Comparison of ENCODE assay signal across 35 mouse cellular contexts in the genomic region with DNA sequence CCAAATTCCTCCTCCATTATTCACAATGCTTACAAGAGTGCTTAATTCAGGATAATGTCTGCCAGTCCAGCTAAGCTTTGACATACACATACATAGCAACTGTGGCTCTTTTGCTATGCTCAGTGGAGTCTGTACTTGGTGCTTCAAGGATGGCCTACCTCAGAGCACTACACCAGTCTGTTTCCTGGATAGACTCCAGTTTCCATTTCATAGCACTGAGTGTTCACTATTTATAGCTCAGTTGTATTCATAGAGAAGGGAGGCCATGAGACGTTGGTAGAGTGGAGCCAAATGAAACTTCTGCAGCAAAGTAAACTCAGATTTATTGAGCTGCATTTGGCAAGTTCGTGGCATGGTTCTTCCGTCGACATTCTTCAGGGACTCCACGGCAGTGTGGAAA. TPM values are rescaled to one million over a fixed set of nuclear protein-coding genes. Genes with fewer than 3 reads are reported as not detected.
A peak's percentile ranks its signal among the peaks of the same experiment; 100 is the strongest.
DNase-seq lines count a peak whose midpoint lies in the region; ATAC-seq lines count a peak whose summit lies in the region.
"Had no signal": no experiment of that assay in that cellular context is flagged by ENCODE, and none has a peak within 500 bp of the region (broad histone marks: within the 10 kb centered on the region; RNA-seq: fewer than 3 reads in every experiment).

No protein-coding gene starts in this region.

- no peak overlapping the region for H3K4me3 ChIP-seq in embryonic facial prominence, embryonic 14.5 days (ENCODE audit: low read depth, low read length)
- H3K4me3 ChIP-seq in embryonic facial prominence, embryonic 10.5 days = no peak overlapping the region
- no peak overlapping the region for H3K4me3 ChIP-seq in heart, embryonic 13.5 days
- no peak overlapping the region for H3K4me3 ChIP-seq in heart, embryonic 11.5 days (ENCODE audit: low read depth, low read length)
- H3K4me3 ChIP-seq: forebrain, embryonic 12.5 days; gastrocnemius, adult 2 months; hindbrain, embryonic 13.5 days; limb, embryonic 13.5 days; liver, embryonic 15.5 days; lung, embryonic 15.5 days; midbrain, embryonic 10.5 days; myocyte; neural tube, embryonic 13.5 days had no signal

- intact Hi-C loops in heart, postnatal 10 days (cut with DNase I) = no loop called here

- H3K4me2 ChIP-seq in embryonic facial prominence, embryonic 14.5 days (ENCODE audit: low read depth, low read length) = no peak overlapping the region
- no peak overlapping the region for H3K4me2 ChIP-seq in heart, embryonic 13.5 days
- H3K4me2 ChIP-seq in heart, embryonic 11.5 days = no peak overlapping the region
- H3K4me2 ChIP-seq: forebrain, embryonic 12.5 days; hindbrain, embryonic 13.5 days; limb, embryonic 13.5 days; liver, embryonic 15.5 days; lung, embryonic 15.5 days; neural tube, embryonic 13.5 days had no signal

- no peak overlapping the region for H3K9ac ChIP-seq in embryonic facial prominence, embryonic 14.5 days (ENCODE audit: low read depth, low read length)
- no peak overlapping the region for H3K9ac ChIP-seq in heart, embryonic 13.5 days
- no peak overlapping the region for H3K9ac ChIP-seq in heart, embryonic 11.5 days (ENCODE audit: low read depth, low read length)
- H3K9ac ChIP-seq: forebrain, embryonic 12.5 days; hindbrain, embryonic 13.5 days; limb, embryonic 13.5 days; liver, embryonic 15.5 days; lung, embryonic 15.5 days; neural tube, embryonic 13.5 days had no signal

- no peak overlapping the region for H3K27ac ChIP-seq in embryonic facial prominence, embryonic 14.5 days (replicated peaks; ENCODE audit: low read depth, low read length)
- H3K27ac ChIP-seq in embryonic facial prominence, embryonic 10.5 days (replicated peaks) = no peak overlapping the region
- H3K27ac ChIP-seq in heart, embryonic 13.5 days (replicated peaks) = peak overlapping the region; percentile 46
- no peak overlapping the region for H3K27ac ChIP-seq in heart, embryonic 11.5 days (ENCODE audit: low read depth, low read length)
- H3K27ac ChIP-seq: forebrain, embryonic 12.5 days; gastrocnemius, adult 2 months; hindbrain, embryonic 13.5 days; limb, embryonic 13.5 days; liver, embryonic 15.5 days; lung, embryonic 15.5 days; midbrain, embryonic 10.5 days; neural tube, embryonic 13.5 days had no signal

- no peaks in the 10 kb centered on the region for H3K36me3 ChIP-seq in embryonic facial prominence, embryonic 14.5 days (ENCODE audit: control insufficient read depth, insufficient read depth, low read length)
- no peaks in the 10 kb centered on the region for H3K36me3 ChIP-seq in embryonic facial prominence, embryonic 10.5 days (replicated peaks)
- H3K36me3 ChIP-seq in heart, embryonic 13.5 days = no peaks in the 10 kb centered on the region
- no peaks in the 10 kb centered on the region for H3K36me3 ChIP-seq in heart, embryonic 11.5 days (ENCODE audit: control insufficient read depth, insufficient read depth, low read length)
- H3K36me3 ChIP-seq: forebrain, embryonic 12.5 days; hindbrain, embryonic 13.5 days; limb, embryonic 13.5 days; liver, embryonic 15.5 days; lung, embryonic 15.5 days; midbrain, embryonic 10.5 days; neural tube, embryonic 13.5 days had no signal

- H3K9me3 ChIP-seq in embryonic facial prominence, embryonic 14.5 days (ENCODE audit: control insufficient read depth, low read length) = no peaks in the 10 kb centered on the region
- no peaks in the 10 kb centered on the region for H3K9me3 ChIP-seq in embryonic facial prominence, embryonic 10.5 days
- no peaks in the 10 kb centered on the region for H3K9me3 ChIP-seq in heart, embryonic 13.5 days
- H3K9me3 ChIP-seq in heart, embryonic 11.5 days (replicated peaks; ENCODE audit: control insufficient read depth, low read length) = no peaks in the 10 kb centered on the region
- H3K9me3 ChIP-seq: forebrain, embryonic 12.5 days; hindbrain, embryonic 13.5 days; limb, embryonic 13.5 days; liver, embryonic 15.5 days; lung, embryonic 15.5 days; midbrain, embryonic 10.5 days; neural tube, embryonic 13.5 days had no signal

- H3K27me3 ChIP-seq in embryonic facial prominence, embryonic 14.5 days (replicated peaks; ENCODE audit: control insufficient read depth, insufficient read depth, low read length) = no peaks in the 10 kb centered on the region
- no peaks in the 10 kb centered on the region for H3K27me3 ChIP-seq in embryonic facial prominence, embryonic 10.5 days (replicated peaks; ENCODE audit: low read depth, poor library complexity, severe bottlenecking)
- H3K27me3 ChIP-seq in heart, embryonic 13.5 days (replicated peaks) = no peaks in the 10 kb centered on the region
- no peaks in the 10 kb centered on the region for H3K27me3 ChIP-seq in heart, embryonic 11.5 days (ENCODE audit: control insufficient read depth, insufficient read depth, low read length)
- H3K27me3 ChIP-seq: forebrain, embryonic 12.5 days; hindbrain, embryonic 13.5 days; limb, embryonic 13.5 days; liver, embryonic 15.5 days; lung, embryonic 15.5 days; neural tube, embryonic 13.5 days had no signal

- peak; percentile 9 for DNase-seq in embryonic facial prominence, embryonic 14.5 days (ENCODE audit: low spot score)
- no peak for DNase-seq in embryonic facial prominence, embryonic 10.5 days (ENCODE audit: low spot score)
- DNase-seq in 3T3-L1 (ENCODE audit: low read depth, low spot score) = peak; percentile 18
- peak; percentile 17 to 18 for DNase-seq in heart, postnatal 10 days
- DNase-seq: adrenal gland, postnatal 36 days; cerebellum, adult 11 months; cerebellum, adult 9-11 months; gastrocnemius, adult 2 months; kidney, adult 11 months; kidney, postnatal 4 days; lung, postnatal 4 days; retina, postnatal 1 day; right cerebral cortex, postnatal 25 days; thymus, adult 18-20 months; thymus, postnatal 36 days had no signal

- 83% methylated on average over 5 of the region's 5 CpGs for WGBS in embryonic facial prominence, embryonic 14.5 days
- WGBS in embryonic facial prominence, embryonic 10.5 days = 89% methylated on average over 5 of the region's 5 CpGs
- WGBS in heart, embryonic 13.5 days = 62% methylated on average over 5 of the region's 5 CpGs
- WGBS in heart, embryonic 11.5 days (ENCODE audit: insufficient replicate concordance) = 78% methylated on average over 5 of the region's 5 CpGs

- ATAC-seq in embryonic facial prominence, embryonic 14.5 days (ENCODE audit: low read depth) = no peak
- ATAC-seq in heart, embryonic 13.5 days (ENCODE audit: extremely low read depth, insufficient number of reproducible peaks, low FRiP score, low TSS enrichment) = no peak
- no peak; the same call in 1 of the 2 replicates for ATAC-seq in heart, embryonic 11.5 days (replicated peaks; ENCODE audit: insufficient number of reproducible peaks, low FRiP score, low TSS enrichment)
- ATAC-seq in megakaryocyte-erythroid progenitor cell, adult 5-6 weeks (replicated peaks; ENCODE audit: low FRiP score, low TSS enrichment, poor library complexity, severe bottlenecking) = no peak
- ATAC-seq: midbrain, embryonic 16.5 days had no signal

- no peaks in the 10 kb centered on the region for H3K4me1 ChIP-seq in embryonic facial prominence, embryonic 14.5 days (ENCODE audit: control insufficient read depth, insufficient read depth, low read length)
- no peaks in the 10 kb centered on the region for H3K4me1 ChIP-seq in embryonic facial prominence, embryonic 10.5 days
- no peaks in the 10 kb centered on the region; the same call in 1 of the 2 replicates for H3K4me1 ChIP-seq in heart, embryonic 13.5 days
- no peaks in the 10 kb centered on the region for H3K4me1 ChIP-seq in heart, embryonic 11.5 days (ENCODE audit: control insufficient read depth, insufficient read depth, low read length)
- H3K4me1 ChIP-seq: hindbrain, embryonic 13.5 days; limb, embryonic 13.5 days; liver, embryonic 15.5 days; lung, embryonic 15.5 days; neural tube, embryonic 13.5 days had no signal

RNA-seq across cellular contexts. Expression of a gene that starts 22.2 kb away (rescaled TPM):
- not detected in 2 replicates for polyA plus RNA-seq in embryonic facial prominence, embryonic 14.5 days (2014; fragmentation: Nextera tagmentation; extraction: Ambion mirVana)
- polyA plus RNA-seq in embryonic facial prominence, embryonic 10.5 days (2016; fragmentation: Nextera tagmentation; extraction: Ambion mirVana) = not detected in 2 replicates
- polyA plus RNA-seq in heart, embryonic 13.5 days (2015; fragmentation: Nextera tagmentation; extraction: Ambion mirVana) = not detected in 2 replicates
- polyA plus RNA-seq in heart, embryonic 11.5 days (2014; fragmentation: Nextera tagmentation; extraction: Ambion mirVana) = not detected in 2 replicates
- total RNA-seq in heart, postnatal 10 days (2021) = not detected
- not detected in 2 replicates for total RNA-seq in megakaryocyte-erythroid progenitor cell, adult 5-6 weeks (2014; fragmentation: Nextera tagmentation)
- not detected in 2 replicates for total RNA-seq in megakaryocyte-erythroid progenitor cell, adult 5-6 weeks (2017)
- total RNA-seq: adrenal gland, adult 18-20 months; adrenal gland, postnatal 36 days; common myeloid progenitor, adult 5-6 weeks; gastrocnemius, adult 2 months; left cerebral cortex, postnatal 14 days had no signal
- polyA plus RNA-seq: embryonic facial prominence, embryonic 11.5 days; forebrain, embryonic 12.5 days; gonadal fat pad, adult 2 months; hindbrain, embryonic 13.5 days; kidney, embryonic 16.5 days; limb, embryonic 13.5 days; liver, embryonic 15.5 days; lung, embryonic 15.5 days; midbrain, embryonic 10.5 days; midbrain, embryonic 16.5 days; myocyte; neural tube, embryonic 13.5 days; spleen, adult 2 months; stomach, embryonic 14.5 days had no signal
